Mouse (Mus musculus) E14TG2a.4 (cell line): ENCODE data around the gene Prrc2b.

Source experiments
- CTCF ChIP-seq: conservative IDR thresholded peaks from 2 replicates; pipeline ENCODE4 v1.5.1; 2014; ENCODE audit warnings: low read length
- NANOG ChIP-seq: IDR thresholded peaks from 2 replicates; pipeline ENCODE4 v1.6.1; 2014; ENCODE audit warnings: borderline replicate concordance, low read length, mixed read lengths

- no peak for TF ChIP-seq CTCF
- no peak for TF ChIP-seq NANOG
Measured at GRCm38 (mm10) chr2:32200033-32200432, 49.2 kb downstream of the Prrc2b start.
